ENCODE assay signal across 9 mouse cellular contexts in the genomic region with DNA sequence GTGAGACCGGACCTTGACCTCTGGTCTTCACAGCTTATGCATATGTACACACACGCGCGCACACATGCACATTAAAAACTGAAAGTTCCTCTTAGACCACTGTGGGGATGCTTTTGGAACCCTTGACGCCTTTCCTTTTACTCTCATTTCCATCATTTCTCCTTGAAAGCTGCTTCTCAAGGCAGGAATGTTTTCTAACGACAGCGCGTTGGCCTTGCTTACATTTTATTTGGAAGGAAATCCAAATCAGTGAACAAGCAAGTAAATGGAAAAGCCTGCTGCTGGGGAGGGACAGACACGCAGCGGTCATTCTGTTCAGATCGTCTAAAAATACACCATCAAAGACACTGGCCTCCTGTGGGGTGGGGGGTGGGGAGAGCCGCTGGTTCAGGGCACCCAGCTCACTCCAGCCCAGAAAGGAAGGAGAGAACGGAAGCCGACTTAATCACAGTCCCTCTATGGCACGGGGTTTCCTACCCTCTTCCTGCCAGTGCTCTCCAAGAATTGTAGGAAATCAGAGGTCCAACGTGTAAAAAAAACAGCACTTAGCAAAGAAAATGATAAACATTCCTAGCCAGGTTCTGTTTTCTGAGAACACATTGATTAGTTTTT.
DNase-seq lines count a peak whose midpoint lies in the region; ATAC-seq and TF ChIP-seq lines count a peak whose summit lies in the region.
"Had no signal": no experiment of that assay in that cellular context is flagged by ENCODE, and none has a peak within 500 bp of the region (broad histone marks: within the 10 kb centered on the region; RNA-seq: fewer than 3 reads in every experiment).

No protein-coding gene starts in this region.

- H3K9ac ChIP-seq in forebrain, postnatal 0 days: no peak overlapping the region
- no peak overlapping the region for H3K9ac ChIP-seq in forebrain, embryonic 11.5 days (ENCODE audit: low read length)
- H3K9ac ChIP-seq in heart, embryonic 11.5 days (ENCODE audit: low read depth, low read length): peak overlapping the region; percentile 12; the same call in 1 of the 2 replicates
- peak overlapping the region; percentile 12; the same call in 1 of the 2 replicates for H3K9ac ChIP-seq in kidney, embryonic 14.5 days (ENCODE audit: low read depth, low read length)

- no peak for ATAC-seq in forebrain, postnatal 0 days
- no peak for ATAC-seq in forebrain, embryonic 11.5 days (replicated peaks; ENCODE audit: low FRiP score)
- ATAC-seq in heart, embryonic 11.5 days (replicated peaks; ENCODE audit: insufficient number of reproducible peaks, low FRiP score, low TSS enrichment): peak; percentile 87
- no peak for ATAC-seq in kidney, embryonic 14.5 days (ENCODE audit: low FRiP score, low TSS enrichment)

- H3K36me3 ChIP-seq in forebrain, postnatal 0 days (ENCODE audit: insufficient read depth): no peaks in the 10 kb centered on the region
- no peaks in the 10 kb centered on the region for H3K36me3 ChIP-seq in forebrain, embryonic 11.5 days (ENCODE audit: control insufficient read depth, insufficient read depth, low read length)
- no peaks in the 10 kb centered on the region for H3K36me3 ChIP-seq in heart, embryonic 11.5 days (ENCODE audit: control insufficient read depth, insufficient read depth, low read length)
- H3K36me3 ChIP-seq in kidney, embryonic 14.5 days (ENCODE audit: control insufficient read depth, insufficient read depth, low read length): no peaks in the 10 kb centered on the region

- H3K4me1 ChIP-seq in forebrain, postnatal 0 days (ENCODE audit: insufficient read depth): peaks cover 9% of the 10 kb centered on the region
- peaks cover 5% of the 10 kb centered on the region; the same call in 1 of the 2 replicates for H3K4me1 ChIP-seq in forebrain, embryonic 11.5 days (replicated peaks; ENCODE audit: control insufficient read depth, insufficient read depth, low read length)
- peaks cover 23% of the 10 kb centered on the region for H3K4me1 ChIP-seq in heart, embryonic 11.5 days (ENCODE audit: control insufficient read depth, insufficient read depth, low read length)
- peaks cover 10% of the 10 kb centered on the region; the same call in 1 of the 2 replicates for H3K4me1 ChIP-seq in kidney, embryonic 14.5 days (ENCODE audit: control insufficient read depth, insufficient read depth, low read length)

- H3K9me3 ChIP-seq in forebrain, postnatal 0 days (ENCODE audit: low read length): no peaks in the 10 kb centered on the region
- H3K9me3 ChIP-seq in forebrain, embryonic 11.5 days (ENCODE audit: control insufficient read depth, low read length): no peaks in the 10 kb centered on the region
- no peaks in the 10 kb centered on the region for H3K9me3 ChIP-seq in heart, embryonic 11.5 days (replicated peaks; ENCODE audit: control insufficient read depth, low read length)
- no peaks in the 10 kb centered on the region for H3K9me3 ChIP-seq in kidney, embryonic 14.5 days (ENCODE audit: control insufficient read depth, low read length)

- peak overlapping the region; percentile 21 for H3K27ac ChIP-seq in forebrain, postnatal 0 days (ENCODE audit: low read depth, low read length)
- H3K27ac ChIP-seq in forebrain, embryonic 11.5 days (ENCODE audit: low read depth, low read length): no peak overlapping the region
- H3K27ac ChIP-seq in heart, embryonic 11.5 days (ENCODE audit: low read depth, low read length): peak overlapping the region; percentile 60
- H3K27ac ChIP-seq in kidney, embryonic 14.5 days (ENCODE audit: low read depth, low read length): no peak overlapping the region
- H3K27ac ChIP-seq: macrophage had no signal

- H3K4me2 ChIP-seq in forebrain, postnatal 0 days (ENCODE audit: low read depth): no peak overlapping the region
- no peak overlapping the region for H3K4me2 ChIP-seq in forebrain, embryonic 11.5 days (ENCODE audit: low read depth, low read length, severe bottlenecking)
- H3K4me2 ChIP-seq in heart, embryonic 11.5 days: peak overlapping the region; percentile 29
- 0 out of 2 replicates have a peak overlapping the region, but pooled peaks have one; percentile 10 for H3K4me2 ChIP-seq in kidney, embryonic 14.5 days (replicated peaks; ENCODE audit: low read depth, low read length)

- H3K27me3 ChIP-seq in forebrain, postnatal 0 days (ENCODE audit: insufficient read depth, low read length): no peaks in the 10 kb centered on the region
- no peaks in the 10 kb centered on the region for H3K27me3 ChIP-seq in forebrain, embryonic 11.5 days (ENCODE audit: control insufficient read depth, insufficient read depth, low read length)
- no peaks in the 10 kb centered on the region for H3K27me3 ChIP-seq in heart, embryonic 11.5 days (ENCODE audit: control insufficient read depth, insufficient read depth, low read length)
- no peaks in the 10 kb centered on the region for H3K27me3 ChIP-seq in kidney, embryonic 14.5 days (ENCODE audit: control insufficient read depth, insufficient read depth, low read length)

- TF ChIP-seq CTCF in forebrain, postnatal 0 days (IDR thresholded peaks at IDR 0.05; ENCODE audit: low read depth): no peak

- WGBS in forebrain, postnatal 0 days: 37% methylated on average over 16 of the region's 16 CpGs
- 58% methylated on average over 16 of the region's 16 CpGs for WGBS in forebrain, embryonic 11.5 days
- WGBS in heart, embryonic 11.5 days (ENCODE audit: insufficient replicate concordance): 33% methylated on average over 16 of the region's 16 CpGs
- WGBS in kidney, embryonic 14.5 days: 46% methylated on average over 16 of the region's 16 CpGs

- no peak for DNase-seq in forebrain, postnatal 0 days
- DNase-seq in forebrain, embryonic 11.5 days (ENCODE audit: low spot score): no peak
- DNase-seq in lung, postnatal 4 days: peak; percentile 47 to 51
- no peak for DNase-seq in layer of hippocampus, adult 9-10 months (ENCODE audit: low spot score)
- DNase-seq in left cerebral cortex, adult 11 months (ENCODE audit: low spot score): no peak
- DNase-seq in B cell, adult 2 months: no peak

- H3K4me3 ChIP-seq in forebrain, postnatal 0 days (ENCODE audit: low read depth, low read length): no peak overlapping the region
- H3K4me3 ChIP-seq in forebrain, embryonic 11.5 days (ENCODE audit: low read depth, low read length): no peak overlapping the region
- no peak overlapping the region for H3K4me3 ChIP-seq in heart, embryonic 11.5 days (ENCODE audit: low read depth, low read length)
- no peak overlapping the region for H3K4me3 ChIP-seq in kidney, embryonic 14.5 days (ENCODE audit: low read length)

Comparison
In these comparisons a context has a peak if more than half of its experiments do, and no peak if none do; other contexts are left out.
1. H3K27ac ChIP-seq: peak in forebrain, postnatal 0 days (single experiment) and heart, embryonic 11.5 days (single experiment); none in forebrain, embryonic 11.5 days (single experiment) and kidney, embryonic 14.5 days (single experiment).
2. DNase-seq: peak in lung, postnatal 4 days (2 of 2); none in forebrain, postnatal 0 days (single experiment), forebrain, embryonic 11.5 days (single experiment), layer of hippocampus, adult 9-10 months (single experiment), left cerebral cortex, adult 11 months (single experiment) and B cell, adult 2 months (0 of 2).
3. H3K4me2 ChIP-seq: peak in heart, embryonic 11.5 days (single experiment) and kidney, embryonic 14.5 days (single experiment); none in forebrain, postnatal 0 days (single experiment) and forebrain, embryonic 11.5 days (single experiment).
4. H3K9ac ChIP-seq: peak in heart, embryonic 11.5 days (single experiment) and kidney, embryonic 14.5 days (single experiment); none in forebrain, postnatal 0 days (single experiment) and forebrain, embryonic 11.5 days (single experiment).